Mouse (Mus musculus) E14TG2a.4 (cell line): ENCODE data around the gene Gm9573.

Experiments used
- H3K27me3 ChIP-seq: 2 replicates; pipeline ENCODE4 v1.6.1; 2014; ENCODE audit warnings: low read length, control low read depth; ENCODE audit not compliant: insufficient read depth
- H3K36me3 ChIP-seq: 2 replicates; pipeline ENCODE4 v1.6.1; 2014; ENCODE audit warnings: low read length, control low read depth; ENCODE audit not compliant: insufficient read depth
- H3K4me1 ChIP-seq: replicated peaks from 2 replicates; pipeline ENCODE4 v1.6.1; 2014; ENCODE audit warnings: low read depth, low read length, control low read depth
- H3K4me3 ChIP-seq: replicated peaks from 2 replicates; pipeline ENCODE4 v1.5.1; 2014; ENCODE audit warnings: mild to moderate bottlenecking, low read length
- H3K9me3 ChIP-seq: 2 replicates; pipeline ENCODE4 v1.6.1; 2014; ENCODE audit warnings: low read length, control low read depth
- CTCF ChIP-seq: conservative IDR thresholded peaks from 2 replicates; pipeline ENCODE4 v1.5.1; 2014; ENCODE audit warnings: low read length
- NANOG ChIP-seq: IDR thresholded peaks from 2 replicates; pipeline ENCODE4 v1.6.1; 2014; ENCODE audit warnings: borderline replicate concordance, low read length, mixed read lengths
- POU5F1 ChIP-seq: IDR thresholded peaks from 2 replicates; pipeline ENCODE4 v1.6.1; 2014; ENCODE audit warnings: low read length, borderline replicate concordance

Gm9573 gene

GRCm38 (mm10) chr17:35569091-35569944 is 57.1 kb downstream of the Gm9573 start:
- Histone ChIP-seq H3K4me3 (peak overlapping the region; percentile 46), H3K36me3 (no peaks in the 10 kb centered on the region), H3K4me1 (peaks cover 26% of the 10 kb centered on the region), H3K27me3 (peaks cover 24% of the 10 kb centered on the region), H3K9me3 (no peaks in the 10 kb centered on the region)
- TF ChIP-seq POU5F1 (no peak), CTCF (no peak), NANOG (no peak)
